Mouse (Mus musculus) olfactory bulb, adult 2 months (tissue): ENCODE data around the gene Asxl2. TPM values are rescaled to one million over a fixed set of nuclear protein-coding genes. Genes with fewer than 3 reads are reported as not detected.

Experiments
- H3K27ac ChIP-seq: fragments of 200-500 bp; 2 replicates; pipeline ENCODE4 v1.5.1; 2012; ENCODE audit warnings: low read depth, low read length; ENCODE audit not compliant: insufficient read depth
- H3K4me1 ChIP-seq: fragments of 200-500 bp; 2 replicates; pipeline ENCODE4 v1.6.1; 2012; ENCODE audit warnings: low read length; ENCODE audit not compliant: control insufficient read depth, insufficient read depth
- H3K4me3 ChIP-seq: fragments of 200-500 bp; 2 replicates; pipeline ENCODE4 v1.5.1; 2012; ENCODE audit warnings: mild to moderate bottlenecking, low read depth, low read length, moderate library complexity; ENCODE audit not compliant: insufficient read depth
- CTCF ChIP-seq: fragments of 200-500 bp; IDR thresholded peaks from 2 replicates; pipeline ENCODE4 v1.5.1; 2012; ENCODE audit warnings: low read depth, mild to moderate bottlenecking, low read length, moderate library complexity; ENCODE audit not compliant: insufficient read depth
- POLR2A ChIP-seq: fragments of 200-500 bp; IDR thresholded peaks from 2 replicates; pipeline ENCODE4 v1.6.1; 2012; ENCODE audit warnings: mild to moderate bottlenecking, low read depth, low read length, moderate library complexity; ENCODE audit not compliant: insufficient read depth
- WGBS: fragments of 180-500 bp; shearing (Covaris S2); methylation state at CpG from one replicate; pipeline ENCODE4 v1.1.7; 2018; 5-methylcytosine and 5-hydroxymethylcytosine counted together
- polyA plus RNA-seq: library from polyadenylated mRNA; stranded (reverse); fragments of >200 nt; gene quantifications from 2 replicates; pipeline ENCODE4 v1.2.4, GENCODE M21; 2012; ENCODE audit warnings: low replicate concordance; ENCODE audit not compliant: missing spikeins, insufficient read depth, insufficient read length

Asxl2 gene
- polyA plus RNA-seq, 1 experiment: not detected

DNA sequence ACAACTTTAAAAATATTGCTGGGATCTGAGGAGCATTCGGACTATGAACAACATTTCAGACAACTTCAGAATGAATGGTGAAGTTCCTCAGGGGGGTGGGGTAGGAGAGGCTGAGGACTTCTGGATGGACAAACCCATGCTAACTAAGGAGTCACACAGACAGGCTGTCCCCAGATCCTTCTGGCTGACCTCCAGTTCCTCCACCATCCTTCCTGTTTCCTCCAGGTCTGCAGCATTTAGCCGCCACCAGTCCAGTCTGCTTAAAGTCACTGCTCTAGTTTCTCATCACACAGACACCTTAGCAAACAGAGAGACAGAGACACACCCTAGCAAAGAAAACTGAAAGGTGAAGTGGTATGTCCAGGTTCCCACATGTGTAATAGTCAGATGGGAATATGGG, 2.5 kb upstream of the Asxl2 start:
- H3K4me3 ChIP-seq: no peak overlapping the region
- 88% methylated on average over 2 of the region's 2 CpGs for WGBS
- H3K4me1 ChIP-seq: 0 out of 2 replicates have a peak, but pooled peaks cover 2% of the 10 kb centered on the region
- TF ChIP-seq POLR2A (no peak), CTCF (no peak)
- H3K27ac ChIP-seq: no peak overlapping the region

DNA sequence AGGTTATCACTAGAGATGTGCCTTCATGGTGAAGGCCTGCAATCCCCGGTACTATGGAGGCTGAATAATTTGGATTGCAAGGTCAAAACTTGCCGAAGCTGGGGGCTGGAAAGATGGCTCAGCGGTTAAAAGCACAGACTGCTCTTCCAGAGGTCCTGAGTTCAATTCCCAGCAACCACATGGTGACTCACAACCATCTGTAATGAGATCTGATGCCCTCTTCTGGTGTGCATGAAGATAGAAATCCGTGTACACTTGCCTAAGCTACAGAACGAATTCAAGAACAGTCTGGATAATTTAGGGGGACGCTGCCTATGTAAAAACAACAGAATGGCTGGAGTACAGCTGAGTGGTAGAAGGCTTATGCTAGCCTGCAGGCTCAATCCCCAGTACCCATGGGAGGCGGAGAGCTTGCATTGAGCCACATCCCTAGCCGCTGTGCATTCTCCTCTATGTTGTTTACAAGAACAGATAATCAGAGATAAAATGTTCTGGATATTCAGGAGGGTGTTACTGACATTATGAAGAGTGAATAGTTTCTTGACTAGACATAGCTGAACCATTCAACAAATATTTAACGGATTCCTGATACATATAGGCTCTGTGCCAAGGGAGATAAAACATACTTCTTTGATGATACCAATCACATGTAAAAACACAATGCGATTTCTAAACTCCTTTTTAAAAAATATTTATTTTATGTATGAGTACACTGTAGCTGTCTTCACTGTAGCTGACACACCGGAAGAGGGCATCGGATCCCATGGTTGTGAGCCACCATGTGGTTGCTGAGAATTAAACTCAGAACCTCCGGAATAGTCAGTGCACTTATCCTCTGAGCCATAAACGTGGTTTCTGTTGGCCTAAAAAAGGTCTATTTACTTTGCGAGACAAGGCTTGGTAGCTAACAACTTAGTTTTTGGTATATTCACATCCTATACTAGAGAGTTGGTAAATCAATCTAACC, 999 bp upstream of the Asxl2 start:
- 0 out of 2 replicates have a peak, but pooled peaks cover 2% of the 10 kb centered on the region for H3K4me1 ChIP-seq
- no peak overlapping the region; the same call in 1 of the 2 replicates for H3K27ac ChIP-seq
- TF ChIP-seq POLR2A (no peak), CTCF (no peak)
- WGBS: 38% methylated on average over 15 of the region's 15 CpGs
- peak overlapping the region; percentile 3 for H3K4me3 ChIP-seq

DNA sequence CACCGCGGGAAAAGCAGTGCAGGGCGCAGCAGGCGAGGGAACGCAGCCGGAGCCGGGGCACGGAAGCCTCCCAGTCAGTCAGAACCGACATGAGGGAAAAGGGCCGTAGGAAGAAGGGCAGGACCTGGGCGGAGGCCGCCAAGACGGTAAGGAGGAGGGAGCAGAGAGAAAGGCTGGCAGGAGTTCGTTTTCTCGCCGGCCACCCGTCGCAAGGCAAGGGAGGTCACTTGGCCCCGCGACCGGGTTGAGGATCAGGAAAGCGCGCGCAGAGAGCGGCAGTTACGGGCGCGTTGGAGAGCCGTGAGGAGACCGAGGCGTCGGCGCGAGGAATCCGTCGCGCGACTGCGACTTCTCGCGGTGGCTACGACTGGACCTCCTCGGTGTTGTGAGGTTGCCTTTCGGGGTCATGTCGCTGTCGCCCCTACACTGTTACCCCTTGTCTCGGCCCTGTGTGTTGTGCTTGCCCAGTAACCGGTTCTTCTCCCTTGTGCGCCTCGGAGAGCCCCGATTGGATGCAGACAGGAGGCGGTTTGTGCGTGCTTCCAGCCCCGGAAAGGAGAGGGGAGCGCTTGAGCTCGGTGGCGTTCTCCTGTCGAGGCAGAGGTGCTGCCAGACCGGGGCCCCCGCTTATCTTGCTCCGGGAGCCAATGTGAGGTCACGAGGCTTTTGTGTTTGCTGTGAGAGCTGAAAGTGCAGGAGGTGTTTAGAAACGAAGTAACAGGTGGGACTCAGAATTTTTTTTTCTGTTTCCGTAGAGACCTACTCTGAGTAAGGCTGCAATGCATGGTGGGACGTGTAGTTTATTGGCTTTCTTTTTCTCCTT, 621 bp downstream of the Asxl2 start:
- Histone ChIP-seq H3K4me1 (0 out of 2 replicates have a peak, but pooled peaks cover 2% of the 10 kb centered on the region), H3K27ac (peak overlapping the region; percentile 83), H3K4me3 (peak overlapping the region; percentile 81)
- WGBS: under 1% methylated on average over 65 of the region's 65 CpGs
- TF ChIP-seq POLR2A (0 out of 2 replicates have a peak, but pooled peaks have one; percentile 30), CTCF (no peak)

DNA sequence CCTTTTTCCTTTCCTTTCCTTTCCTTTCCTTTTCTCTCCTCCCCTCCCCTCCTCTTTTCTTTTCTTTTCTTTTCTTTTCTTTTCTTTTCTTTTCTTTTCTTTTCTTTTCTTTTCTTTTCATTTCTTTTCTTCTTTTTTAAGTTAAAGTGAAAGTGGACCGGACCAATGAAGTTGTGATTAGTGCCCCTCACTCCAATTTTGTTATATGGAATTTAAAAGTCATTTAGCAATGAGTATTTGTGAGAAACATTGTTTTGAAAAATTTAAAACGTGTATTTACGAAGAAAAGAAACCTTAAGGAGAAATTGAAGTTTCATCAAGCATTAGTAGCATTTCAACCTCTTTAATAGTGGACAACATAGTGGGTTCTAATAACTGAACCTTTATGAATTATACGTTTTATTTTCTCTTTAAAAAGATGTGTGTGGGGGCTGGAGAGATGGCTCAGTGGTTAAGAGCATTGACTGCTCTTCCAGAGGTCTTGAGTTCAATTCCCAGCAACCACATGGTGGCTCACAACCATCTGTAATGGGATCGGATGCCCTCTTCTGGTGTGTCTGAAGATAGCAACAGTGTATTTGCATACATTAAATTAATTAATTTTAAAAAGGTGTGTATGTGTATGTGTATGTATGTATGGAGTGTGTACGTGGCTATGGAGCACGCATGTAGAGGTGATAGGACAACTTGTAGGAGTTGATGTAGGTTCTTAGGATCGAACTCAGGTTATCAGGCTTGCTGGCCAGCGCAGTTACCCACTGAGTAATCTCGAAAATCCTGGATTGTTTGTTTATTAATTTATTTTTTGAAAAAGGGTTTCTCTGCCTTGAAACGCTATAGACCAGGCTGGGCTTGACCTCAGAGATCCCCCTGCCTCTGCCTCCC, 1.5 kb downstream of the Asxl2 start:
- Histone ChIP-seq H3K27ac (no peak overlapping the region), H3K4me3 (no peak overlapping the region), H3K4me1 (0 out of 2 replicates have a peak, but pooled peaks cover 2% of the 10 kb centered on the region)
- WGBS: 70% methylated on average over 11 of the region's 11 CpGs
- TF ChIP-seq CTCF (no peak), POLR2A (no peak)

DNA sequence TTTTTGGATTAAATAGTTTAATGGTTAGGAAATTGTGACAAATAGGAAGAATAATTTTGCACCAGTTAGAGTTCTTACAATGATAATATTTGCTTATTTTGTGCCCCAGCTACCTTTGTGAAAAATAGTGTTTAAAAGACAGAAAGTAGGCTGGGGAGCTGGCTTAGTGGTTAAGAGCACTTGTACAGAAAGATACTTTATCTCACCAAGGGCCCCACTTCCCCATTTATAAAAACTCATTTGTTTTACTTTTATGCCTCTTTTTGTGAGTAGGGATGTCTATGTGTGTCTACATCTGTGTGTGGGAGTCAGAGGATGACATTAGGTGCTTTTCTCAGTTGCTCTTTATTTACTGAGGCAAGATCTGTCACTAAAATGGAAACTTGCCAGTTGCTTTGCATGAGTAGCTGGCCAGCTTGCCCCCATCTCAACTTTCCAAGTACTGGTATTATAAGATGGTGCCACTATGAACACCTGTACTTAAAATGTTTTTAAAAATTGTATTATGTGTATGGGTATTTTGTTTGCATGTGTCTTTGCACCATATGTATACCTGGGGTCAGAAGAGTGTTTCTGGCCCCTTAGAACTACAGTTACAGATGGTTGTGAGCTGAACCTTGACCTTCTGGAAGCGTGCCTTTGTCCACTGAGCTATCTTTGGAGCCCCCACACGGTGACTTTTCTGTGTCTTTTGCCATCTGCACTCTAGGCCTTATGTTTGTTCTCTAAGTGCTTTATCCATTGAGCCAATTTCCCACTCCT, 3.2 kb downstream of the Asxl2 start:
- 85% methylated on average over 2 of the region's 2 CpGs for WGBS
- Histone ChIP-seq H3K27ac (no peak overlapping the region), H3K4me3 (no peak overlapping the region), H3K4me1 (0 out of 2 replicates have a peak, but pooled peaks cover 2% of the 10 kb centered on the region)
- TF ChIP-seq CTCF: no peak
- TF ChIP-seq POLR2A: no peak

DNA sequence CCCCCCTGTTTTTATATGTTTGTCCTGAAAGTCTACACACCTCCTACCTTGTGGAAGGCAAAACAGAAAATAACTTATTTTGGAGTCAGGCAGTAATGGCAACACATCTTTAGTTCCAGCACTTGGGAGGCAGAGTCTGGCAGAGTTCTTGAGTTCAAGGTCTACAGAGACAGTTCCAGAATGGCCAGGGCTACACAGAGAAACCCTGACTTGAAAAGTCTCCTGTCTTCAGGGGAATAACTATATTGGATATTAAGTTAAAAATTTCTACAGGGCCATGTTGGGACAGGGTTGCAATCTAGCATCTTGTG, 3.7 kb downstream of the Asxl2 start:
- TF ChIP-seq CTCF: no peak
- no peak for TF ChIP-seq POLR2A

DNA sequence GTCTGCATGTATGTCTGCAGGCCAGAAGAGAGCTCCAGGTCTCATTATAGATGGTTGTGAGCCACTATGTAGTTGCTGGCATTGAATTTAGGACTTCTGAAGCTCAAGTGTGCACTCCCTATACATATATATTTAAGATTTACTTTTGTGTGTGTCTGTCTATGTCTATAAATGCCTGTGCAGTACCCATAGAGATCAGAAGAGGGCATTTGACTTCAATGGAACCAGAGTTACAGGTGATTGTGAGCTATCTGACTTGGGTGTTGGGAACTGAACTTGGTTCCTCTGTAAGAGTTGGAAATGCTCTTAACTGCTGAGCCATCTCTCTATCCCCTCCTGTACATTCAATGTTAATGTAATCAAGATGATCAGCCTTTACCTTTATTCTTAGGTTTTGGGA, 4.3 kb downstream of the Asxl2 start:
- no peak overlapping the region for H3K4me3 ChIP-seq
- no peak for TF ChIP-seq POLR2A
- no peak for TF ChIP-seq CTCF
- H3K27ac ChIP-seq: no peak overlapping the region
- H3K4me1 ChIP-seq: no peaks in the 10 kb centered on the region

More for the DNA sequence above, 3.7 kb downstream of the Asxl2 start:
- Histone ChIP-seq H3K27ac (no peak overlapping the region), H3K4me1 (0 out of 2 replicates have a peak, but pooled peaks cover 2% of the 10 kb centered on the region), H3K4me3 (no peak overlapping the region)

DNA sequence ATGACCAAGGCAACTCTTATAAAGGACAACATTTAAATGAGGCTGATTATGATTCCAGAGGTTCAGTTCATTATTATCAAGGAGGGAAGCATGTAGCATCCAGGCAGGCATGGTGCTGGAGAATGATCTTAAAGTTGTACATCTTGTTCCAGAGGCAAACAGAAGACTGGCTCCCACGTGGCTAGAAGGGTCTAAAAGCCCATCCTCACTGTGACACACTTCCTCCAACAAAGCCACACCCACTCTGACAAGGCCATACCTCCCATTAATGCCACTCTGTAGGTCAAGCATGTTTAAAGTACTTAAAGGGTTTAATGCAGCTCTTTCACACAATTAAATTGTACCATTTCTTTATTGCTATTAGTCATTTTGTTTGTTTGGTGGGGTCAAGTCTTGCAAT, 7.1 kb downstream of the Asxl2 start:
- H3K4me1 ChIP-seq: no peaks in the 10 kb centered on the region
- H3K4me3 ChIP-seq: no peak overlapping the region
- WGBS: 68% methylated on average over 1 of the region's 1 CpGs
- no peak overlapping the region for H3K27ac ChIP-seq
- TF ChIP-seq CTCF (no peak), POLR2A (no peak)
